Mouse (Mus musculus): ENCODE measurements around the gene Ypel3.

The Ypel3 gene

GRCm38 (mm10) chr7:126793456-126794270, 16.9 kb downstream of the Ypel3 start:
- no peak for DNase-seq (ENCODE audit: low spot score)

GRCm38 (mm10) chr7:126794271-126794605, 17.5 kb downstream of the Ypel3 start:
- DNase-seq (ENCODE audit: low spot score) = no peak

- no peak for DNase-seq (ENCODE audit: low spot score)
These were observed 18.9 kb downstream of the Ypel3 start for GRCm38 (mm10) chr7:126795387-126796317.

- DNase-seq (ENCODE audit: low spot score) = no peak
These were observed 19.7 kb downstream of the Ypel3 start for GRCm38 (mm10) chr7:126796350-126796932.

- no peak for DNase-seq (ENCODE audit: low spot score)
These were observed 20.8 kb downstream of the Ypel3 start, which contains the start of gene Fam57b for GRCm38 (mm10) chr7:126797411-126798126. TSS of gene Fam57b (plus strand) at chr7:126797668.

GRCm38 (mm10) chr7:126798127-126799049, 21.6 kb downstream of the Ypel3 start:
- DNase-seq (ENCODE audit: low spot score) = no peak

- peak; percentile 94 for DNase-seq (ENCODE audit: low spot score)
These were observed 22.3 kb downstream of the Ypel3 start for GRCm38 (mm10) chr7:126799050-126799467.

- no peak for DNase-seq (ENCODE audit: low spot score)
These were observed 22.9 kb downstream of the Ypel3 start for GRCm38 (mm10) chr7:126799468-126800268.

- no peak for DNase-seq (ENCODE audit: low spot score)
These were observed 23.7 kb downstream of the Ypel3 start for GRCm38 (mm10) chr7:126800269-126801056.

- no peak for DNase-seq (ENCODE audit: low spot score)
These were observed 24.3 kb downstream of the Ypel3 start for GRCm38 (mm10) chr7:126801057-126801422.

GRCm38 (mm10) chr7:126802134-126802889, 25.6 kb downstream of the Ypel3 start:
- DNase-seq (ENCODE audit: low spot score) = no peak

- DNase-seq (ENCODE audit: low spot score) = no peak
These were observed 26.4 kb downstream of the Ypel3 start for GRCm38 (mm10) chr7:126803181-126803580.

- no peak for DNase-seq (ENCODE audit: low spot score)
These were observed 27.0 kb downstream of the Ypel3 start for GRCm38 (mm10) chr7:126803751-126804150.

GRCm38 (mm10) chr7:126806956-126807355, 30.2 kb downstream of the Ypel3 start:
- peak; percentile 78 for DNase-seq (ENCODE audit: low spot score)

- DNase-seq (ENCODE audit: low spot score) = peak; percentile 51
These were observed 30.6 kb downstream of the Ypel3 start for GRCm38 (mm10) chr7:126807405-126807804.

GRCm38 (mm10) chr7:126808703-126809455, 32.1 kb downstream of the Ypel3 start:
- peak; percentile 65 for DNase-seq (ENCODE audit: low spot score)

GRCm38 (mm10) chr7:126809723-126810369, 33.1 kb downstream of the Ypel3 start:
- no peak for DNase-seq (ENCODE audit: low spot score)

Data from adipocyte (in vitro differentiated cells).